Mouse (Mus musculus) left cerebral cortex, postnatal 25 days (tissue): ENCODE measurements around the gene Incenp. TPM values are rescaled to one million over a fixed set of nuclear protein-coding genes. Genes with fewer than 3 reads are reported as not detected.
A peak's percentile ranks its signal among the peaks of the same experiment; 100 is the strongest.
"Not testable (repeated sequence)": the region's sequence is repeated elsewhere in the genome, so short reads cannot be mapped to it uniquely, and the experiment has no call there.

Experiments
- DNase-seq, 2 experiments: peaks; one replicate each; pipeline ENCODE4 v3.0.0; 2022; ENCODE audit warnings: low spot score in 2 of 2, mixed read lengths in 1 of 2
- intact Hi-C: fragments of 180-260 bp; cut with DNase I; formaldehyde crosslinking; loops from one replicate; pipeline ENCODE4 v1.15.1; 2025
- total RNA-seq, 2 experiments: library from RNA; stranded (reverse); gene quantifications; 2 replicates each; pipeline ENCODE4 v1.2.3; 2021

Incenp gene
- total RNA-seq, 2 experiments from 2014 or later = 22.0 to 23.3 TPM

- peak in 1 of 2 experiments; percentile 44 for DNase-seq
- intact Hi-C loops = loop anchor here (5.0 kb wide), 1 partner anchor 261 kb away; the partner anchor contains the start of gene Fads1
Measured at GRCm38 (mm10) chr19:9920835-9921784, 21.8 kb upstream of the Incenp start.

GRCm38 (mm10) chr19:9918176-9918861, 19.0 kb upstream of the Incenp start:
- DNase-seq = no peak
- intact Hi-C loops = loop anchor here (5.0 kb wide), 1 partner anchor 279 kb away; no protein-coding TSS in a partner anchor

- intact Hi-C loops = loop anchor here (2.0 to 5.0 kb wide), 2 partner anchors 105 to 280 kb away; no protein-coding TSS in a partner anchor
- no peak for DNase-seq
Measured at GRCm38 (mm10) chr19:9917727-9918126, 18.4 kb upstream of the Incenp start.

- DNase-seq = peak; percentile 77 to 85
- intact Hi-C loops = loop anchor here (1.0 to 5.0 kb wide), 4 partner anchors 75 to 281 kb away; no protein-coding TSS in a partner anchor
Measured at GRCm38 (mm10) chr19:9915935-9916334, 16.6 kb upstream of the Incenp start.

- no peak for DNase-seq
- intact Hi-C loops = no loop called here
Measured at GRCm38 (mm10) chr19:9914346-9914745, 15.0 kb upstream of the Incenp start.

GRCm38 (mm10) chr19:9913784-9914183, 14.4 kb upstream of the Incenp start:
- DNase-seq = no peak
- intact Hi-C loops = no loop called here

- intact Hi-C loops = no loop called here
Measured at GRCm38 (mm10) chr19:9911314-9911754, 12.0 kb upstream of the Incenp start.

GRCm38 (mm10) chr19:9909351-9909750, 10.0 kb upstream of the Incenp start:
- no peak for DNase-seq
- intact Hi-C loops = no loop called here

More at GRCm38 (mm10) chr19:9911314-9911754, 12.0 kb upstream of the Incenp start:
- peak in 1 of 2 experiments; percentile 43 for DNase-seq

GRCm38 (mm10) chr19:9900696-9901095, 1.3 kb upstream of the Incenp start:
- DNase-seq, intact Hi-C loops: not testable (repeated sequence)

- no peak for DNase-seq
- intact Hi-C loops = no loop called here
Measured at GRCm38 (mm10) chr19:9899780-9900146, 412 bp upstream of the Incenp start.

- intact Hi-C loops = no loop called here
- no peak for DNase-seq
Measured at GRCm38 (mm10) chr19:9898339-9899066, 848 bp downstream of the Incenp start.

GRCm38 (mm10) chr19:9896067-9896466, 3.3 kb downstream of the Incenp start:
- intact Hi-C loops = no loop called here
- DNase-seq = no peak

GRCm38 (mm10) chr19:9886771-9887170, 12.6 kb downstream of the Incenp start:
- DNase-seq = no peak
- intact Hi-C loops = no loop called here

GRCm38 (mm10) chr19:9886348-9886747, 13.0 kb downstream of the Incenp start:
- intact Hi-C loops = no loop called here
- no peak for DNase-seq

GRCm38 (mm10) chr19:9878186-9878835, 21.0 kb downstream of the Incenp start:
- DNase-seq = peak; percentile 24 to 84
- intact Hi-C loops = no loop called here

GRCm38 (mm10) chr19:9865466-9865865, 33.9 kb downstream of the Incenp start:
- intact Hi-C loops = no loop called here
- no peak for DNase-seq

- intact Hi-C loops = no loop called here
Measured at GRCm38 (mm10) chr19:9864856-9865255, 34.5 kb downstream of the Incenp start.

GRCm38 (mm10) chr19:9860821-9861220, 38.5 kb downstream of the Incenp start:
- DNase-seq, intact Hi-C loops: not testable (repeated sequence)

More at GRCm38 (mm10) chr19:9864856-9865255, 34.5 kb downstream of the Incenp start:
- no peak for DNase-seq
